Mouse (Mus musculus): Measurements from ENCODE around the gene Larp7. TPM values are rescaled to one million over a fixed set of nuclear protein-coding genes. Genes with fewer than 3 reads are reported as not detected.

Gene Larp7
- total RNA-seq (2023): 38.8 to 45.9 TPM (median 42.1 TPM) in 4 replicates

GRCm38 (mm10) chr3:127552973-127553719 lies at the start of gene Larp7, which contains the start of gene Zgrf1:
Larp7 (minus strand) TSS chr3:127553349.
Zgrf1 (plus strand) TSS chr3:127553489.

GRCm38 (mm10) chr3:127498742-127499400 lies 54.3 kb downstream of the Larp7 start, which contains the start of gene Ank2:
Ank2 (minus strand) TSS chr3:127499350.

Other genes with a start within 250 kb of the Larp7 start
- 0.23 to 0.67 TPM (median 0.26 TPM) in 4 replicates for gene Ank2, start 54.0 kb downstream of the Larp7 start, total RNA-seq (2023)
- 9.6 to 10.8 TPM (median 10.1 TPM) in 4 replicates for gene Zgrf1, start 140 bp upstream of the Larp7 start, total RNA-seq (2023)
- gene Neurog2, start 79.8 kb upstream of the Larp7 start, total RNA-seq (2023): not detected in 4 replicates
- gene Alpk1, start 227.2 kb upstream of the Larp7 start, total RNA-seq (2023): 8.2 to 15.1 TPM (median 10.8 TPM) in 4 replicates
- gene Tifa, start 236.5 kb upstream of the Larp7 start, total RNA-seq (2023): 20.8 to 25.8 TPM (median 22.1 TPM) in 4 replicates

Data from B cell, adult 62 days (primary cell).